Mouse (Mus musculus) neural tube, embryonic 12.5 days (tissue): ENCODE measurements around the gene Pald1. TPM values are rescaled to one million over a fixed set of nuclear protein-coding genes. Genes with fewer than 3 reads are reported as not detected.

Experiments used
- ATAC-seq: fragments of 200-750 bp; cut with Nextera tagmentation; 2 replicates; pipeline ENCODE4 v1.8.0; 2017; ENCODE audit warnings: low read depth, mild to moderate bottlenecking, moderate TSS enrichment, moderate library complexity; ENCODE audit not compliant: low FRiP score
- H3K27ac ChIP-seq: fragments of 300-500 bp; sonication (generic); 2 replicates; pipeline ENCODE4 v1.5.1; 2016
- H3K27me3 ChIP-seq: fragments of 300-500 bp; sonication (generic); replicated peaks from 2 replicates; pipeline ENCODE4 v1.6.1; 2016; ENCODE audit warnings: mild to moderate bottlenecking
- H3K36me3 ChIP-seq: fragments of 300-500 bp; sonication (generic); 2 replicates; pipeline ENCODE4 v1.6.1; 2016; ENCODE audit warnings: mild to moderate bottlenecking
- H3K4me1 ChIP-seq: fragments of 300-500 bp; sonication (generic); 2 replicates; pipeline ENCODE4 v1.6.1; 2016
- H3K4me2 ChIP-seq: fragments of 300-500 bp; sonication (generic); replicated peaks from 2 replicates; pipeline ENCODE4 v1.6.1; 2016; ENCODE audit warnings: mild to moderate bottlenecking
- H3K4me3 ChIP-seq: fragments of 300-500 bp; sonication (generic); 2 replicates; pipeline ENCODE4 v1.5.1; 2016
- H3K9ac ChIP-seq: fragments of 300-500 bp; sonication (generic); 2 replicates; pipeline ENCODE4 v1.6.1; 2016; ENCODE audit warnings: mild to moderate bottlenecking
- H3K9me3 ChIP-seq: fragments of 300-500 bp; sonication (generic); 2 replicates; pipeline ENCODE4 v1.6.1; 2016; ENCODE audit warnings: mild to moderate bottlenecking
- WGBS: fragments of 180-500 bp; shearing (Covaris S2); methylation state at CpG from one replicate; pipeline ENCODE4 v1.1.7; 2016; 5-methylcytosine and 5-hydroxymethylcytosine counted together
- polyA plus RNA-seq: library from polyadenylated mRNA; unstranded; fragments of >200 nt; fragmentation: Nextera tagmentation; extraction: Ambion mirVana; gene quantifications from 2 replicates; pipeline ENCODE4 v1.2.1, GENCODE M21; 2016

Pald1 gene
- polyA plus RNA-seq, 1 experiment from 2014 or later: 32.8 TPM

GRCm38 (mm10) chr10:61400407-61400806 lies 17.1 kb upstream of the Pald1 start:
- Histone ChIP-seq H3K4me3 (no peak overlapping the region), H3K27me3 (peaks cover 2% of the 10 kb centered on the region; the same call in 1 of the 2 replicates), H3K4me1 (no peaks in the 10 kb centered on the region), H3K36me3 (no peaks in the 10 kb centered on the region), H3K27ac (no peak overlapping the region), H3K4me2 (no peak overlapping the region), H3K9me3 (no peaks in the 10 kb centered on the region), H3K9ac (no peak overlapping the region)
- 87% methylated on average over 5 of the region's 5 CpGs for WGBS
- no peak for ATAC-seq

GRCm38 (mm10) chr10:61399156-61399734 lies 15.9 kb upstream of the Pald1 start:
- Histone ChIP-seq H3K4me3 (no peak overlapping the region), H3K9ac (no peak overlapping the region), H3K27ac (no peak overlapping the region), H3K27me3 (no peaks in the 10 kb centered on the region), H3K9me3 (no peaks in the 10 kb centered on the region), H3K4me2 (no peak overlapping the region), H3K36me3 (no peaks in the 10 kb centered on the region), H3K4me1 (peaks cover 6% of the 10 kb centered on the region; the same call in 1 of the 2 replicates)
- peak; percentile 79 for ATAC-seq
- WGBS: 27% methylated on average over 13 of the region's 13 CpGs

GRCm38 (mm10) chr10:61398125-61398524 lies 14.8 kb upstream of the Pald1 start:
- no peak overlapping the region for H3K4me3 ChIP-seq
- no peaks in the 10 kb centered on the region for H3K27me3 ChIP-seq
- ATAC-seq: no peak
- WGBS: 52% methylated on average over 3 of the region's 3 CpGs
- no peak overlapping the region for H3K4me2 ChIP-seq
- no peaks in the 10 kb centered on the region for H3K9me3 ChIP-seq
- H3K9ac ChIP-seq: no peak overlapping the region
- no peak overlapping the region for H3K27ac ChIP-seq
- peaks cover 6% of the 10 kb centered on the region; the same call in 1 of the 2 replicates for H3K4me1 ChIP-seq
- H3K36me3 ChIP-seq: no peaks in the 10 kb centered on the region

GRCm38 (mm10) chr10:61394476-61395136 lies 11.3 kb upstream of the Pald1 start:
- 21% methylated on average over 9 of the region's 9 CpGs for WGBS
- ATAC-seq: no peak
- Histone ChIP-seq H3K9ac (0 out of 2 replicates have a peak overlapping the region, but pooled peaks have one; percentile 21), H3K9me3 (no peaks in the 10 kb centered on the region), H3K4me3 (no peak overlapping the region), H3K4me1 (peaks cover 6% of the 10 kb centered on the region; the same call in 1 of the 2 replicates), H3K27me3 (no peaks in the 10 kb centered on the region), H3K4me2 (no peak overlapping the region), H3K27ac (no peak overlapping the region), H3K36me3 (no peaks in the 10 kb centered on the region)

GRCm38 (mm10) chr10:61392584-61392983 lies 9.3 kb upstream of the Pald1 start:
- Histone ChIP-seq H3K27me3 (no peaks in the 10 kb centered on the region), H3K36me3 (no peaks in the 10 kb centered on the region), H3K4me3 (no peak overlapping the region), H3K27ac (no peak overlapping the region), H3K4me2 (no peak overlapping the region), H3K4me1 (peaks cover 6% of the 10 kb centered on the region; the same call in 1 of the 2 replicates), H3K9ac (no peak overlapping the region), H3K9me3 (no peaks in the 10 kb centered on the region)
- 57% methylated on average over 4 of the region's 4 CpGs for WGBS
- no peak for ATAC-seq

GRCm38 (mm10) chr10:61390148-61390547 lies 6.8 kb upstream of the Pald1 start:
- H3K9ac ChIP-seq: no peak overlapping the region
- H3K4me3 ChIP-seq: no peak overlapping the region
- no peak for ATAC-seq
- no peaks in the 10 kb centered on the region for H3K27me3 ChIP-seq
- H3K4me2 ChIP-seq: no peak overlapping the region
- no peak overlapping the region for H3K27ac ChIP-seq
- H3K4me1 ChIP-seq: peaks cover 6% of the 10 kb centered on the region; the same call in 1 of the 2 replicates
- H3K36me3 ChIP-seq: no peaks in the 10 kb centered on the region
- H3K9me3 ChIP-seq: no peaks in the 10 kb centered on the region
- WGBS: 70% methylated on average over 2 of the region's 2 CpGs

- Histone ChIP-seq H3K9ac (no peak overlapping the region), H3K27ac (no peak overlapping the region), H3K9me3 (no peaks in the 10 kb centered on the region), H3K4me1 (peaks cover 3% of the 10 kb centered on the region; the same call in 1 of the 2 replicates), H3K27me3 (no peaks in the 10 kb centered on the region), H3K4me2 (no peak overlapping the region), H3K4me3 (no peak overlapping the region), H3K36me3 (no peaks in the 10 kb centered on the region)
- WGBS: 15% methylated on average over 5 of the region's 5 CpGs
- ATAC-seq: peak; percentile 21; the same call in 1 of the 2 replicates
Measured at GRCm38 (mm10) chr10:61389020-61389419, 5.7 kb upstream of the Pald1 start.

- no peaks in the 10 kb centered on the region for H3K36me3 ChIP-seq
- H3K9ac ChIP-seq: no peak overlapping the region
- no peak overlapping the region for H3K27ac ChIP-seq
Measured at GRCm38 (mm10) chr10:61386284-61386683, 3.0 kb upstream of the Pald1 start.

GRCm38 (mm10) chr10:61385174-61385573 lies 1.8 kb upstream of the Pald1 start:
- Histone ChIP-seq H3K4me3 (no peak overlapping the region), H3K9me3 (no peaks in the 10 kb centered on the region), H3K9ac (no peak overlapping the region), H3K4me1 (peaks cover 35% of the 10 kb centered on the region), H3K4me2 (no peak overlapping the region), H3K27me3 (peaks cover 6% of the 10 kb centered on the region; the same call in 1 of the 2 replicates), H3K27ac (no peak overlapping the region), H3K36me3 (no peaks in the 10 kb centered on the region)
- 77% methylated on average over 6 of the region's 6 CpGs for WGBS
- ATAC-seq: no peak

More at GRCm38 (mm10) chr10:61386284-61386683, 3.0 kb upstream of the Pald1 start:
- Histone ChIP-seq H3K4me1 (peaks cover 24% of the 10 kb centered on the region), H3K4me2 (no peak overlapping the region), H3K4me3 (no peak overlapping the region), H3K9me3 (no peaks in the 10 kb centered on the region), H3K27me3 (peaks cover 6% of the 10 kb centered on the region; the same call in 1 of the 2 replicates)
- ATAC-seq: no peak
- 78% methylated on average over 6 of the region's 6 CpGs for WGBS

GRCm38 (mm10) chr10:61383715-61384047 lies 351 bp upstream of the Pald1 start:
- no peaks in the 10 kb centered on the region for H3K9me3 ChIP-seq
- peak overlapping the region; percentile 49 for H3K4me3 ChIP-seq
- H3K9ac ChIP-seq: peak overlapping the region; percentile 74
- H3K27me3 ChIP-seq: peaks cover 6% of the 10 kb centered on the region; the same call in 1 of the 2 replicates
- H3K36me3 ChIP-seq: no peaks in the 10 kb centered on the region
- H3K27ac ChIP-seq: no peak overlapping the region
- peak overlapping the region; percentile 75 for H3K4me2 ChIP-seq
- WGBS: 1% methylated on average over 11 of the region's 11 CpGs
- ATAC-seq: peak; percentile 8; the same call in 1 of the 2 replicates
- H3K4me1 ChIP-seq: peaks cover 42% of the 10 kb centered on the region

- Histone ChIP-seq H3K9me3 (no peaks in the 10 kb centered on the region), H3K4me1 (peaks cover 42% of the 10 kb centered on the region), H3K27me3 (peaks cover 6% of the 10 kb centered on the region; the same call in 1 of the 2 replicates), H3K4me2 (peak overlapping the region; percentile 75), H3K36me3 (no peaks in the 10 kb centered on the region; the same call in 1 of the 2 replicates), H3K4me3 (peak overlapping the region; percentile 49), H3K27ac (no peak overlapping the region), H3K9ac (peak overlapping the region; percentile 74)
- 0 out of 2 replicates have a peak, but pooled peaks have one; percentile 14 for ATAC-seq
- WGBS: 0% methylated on average over 8 of the region's 8 CpGs
Measured at GRCm38 (mm10) chr10:61382281-61382731, 1.0 kb downstream of the Pald1 start.

GRCm38 (mm10) chr10:61381823-61382222 lies 1.5 kb downstream of the Pald1 start:
- H3K9me3 ChIP-seq: no peaks in the 10 kb centered on the region
- ATAC-seq: no peak
- H3K4me1 ChIP-seq: peaks cover 42% of the 10 kb centered on the region
- no peaks in the 10 kb centered on the region; the same call in 1 of the 2 replicates for H3K36me3 ChIP-seq
- no peak overlapping the region for H3K27ac ChIP-seq
- peaks cover 6% of the 10 kb centered on the region; the same call in 1 of the 2 replicates for H3K27me3 ChIP-seq
- WGBS: 16% methylated on average over 8 of the region's 8 CpGs
- peak overlapping the region; percentile 49 for H3K4me3 ChIP-seq
- peak overlapping the region; percentile 74 for H3K9ac ChIP-seq
- H3K4me2 ChIP-seq: peak overlapping the region; percentile 75
